Mouse (Mus musculus): ENCODE measurements at regions not wholly inside any gene's neighbourhood (a gene's known extent, or its start where the extent isn't known, plus 50 kb on each side); places are given as distances from the start of the nearest gene placed in this dataset.
"Not testable (repeated sequence)": the region's sequence is repeated elsewhere in the genome, so short reads cannot be mapped to it uniquely, and the experiment has no call there.

DNA sequence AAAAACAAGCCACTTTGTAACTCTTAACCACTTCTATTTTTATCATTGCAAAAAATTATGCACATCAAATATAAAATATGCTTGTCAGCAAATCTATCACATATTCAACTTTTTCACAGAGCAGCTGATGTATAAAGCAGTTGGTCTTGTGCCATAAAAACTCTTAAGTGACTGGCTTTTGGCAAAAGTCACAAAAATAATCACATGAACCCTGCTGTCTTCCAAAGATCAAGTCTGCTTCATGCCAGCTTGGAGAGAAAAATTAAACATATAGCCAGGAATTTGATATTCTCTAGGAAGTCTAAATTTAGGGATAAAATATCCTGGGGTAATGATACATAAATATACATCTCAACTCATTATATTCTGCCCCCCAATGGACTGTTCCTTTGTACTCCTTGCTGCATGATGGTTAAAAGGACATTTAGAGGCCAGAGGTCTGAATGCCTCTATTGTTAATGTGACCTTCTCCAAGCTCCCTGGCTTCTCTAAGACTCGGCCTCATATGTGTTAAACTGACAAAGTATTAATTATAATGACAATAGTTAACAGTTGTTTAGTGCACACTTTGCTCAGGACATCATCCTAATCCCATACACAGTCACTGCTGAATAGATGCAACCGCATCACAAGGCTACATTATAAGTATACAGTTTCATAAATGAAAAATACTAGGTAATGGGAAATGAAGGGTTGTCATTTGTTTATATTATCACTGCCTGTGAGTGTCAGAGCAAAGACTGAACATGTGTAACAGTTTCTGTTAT lies 422.9 kb upstream of the Hs3st1 start:
- DNase-seq, result no peak

DNA sequence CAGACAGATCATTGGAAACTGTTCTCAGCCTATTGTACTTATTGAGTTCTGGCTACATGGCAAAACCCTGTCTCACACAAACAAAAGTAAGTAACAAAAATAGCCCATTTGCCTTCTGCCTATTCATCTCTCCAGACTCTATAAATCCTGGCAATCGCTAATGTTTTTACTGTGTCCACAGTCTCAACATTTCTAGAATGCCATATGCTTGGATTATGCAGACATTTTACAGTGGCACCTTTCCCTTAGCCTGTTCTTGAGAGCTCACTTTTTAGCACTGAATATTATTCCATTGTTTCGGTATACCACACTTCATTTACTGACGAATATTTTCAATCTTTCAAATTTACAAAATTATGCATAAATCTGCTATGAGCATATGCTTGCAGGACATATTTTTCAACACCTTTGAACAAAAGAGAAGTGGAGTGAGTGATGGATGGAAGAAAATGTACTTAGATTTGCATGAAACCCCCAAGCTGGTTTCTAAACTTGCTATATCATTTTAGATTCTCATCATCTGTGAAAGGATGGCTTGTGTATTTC lies 381.5 kb upstream of the Hs3st1 start:
- DNase-seq, result no peak

DNA sequence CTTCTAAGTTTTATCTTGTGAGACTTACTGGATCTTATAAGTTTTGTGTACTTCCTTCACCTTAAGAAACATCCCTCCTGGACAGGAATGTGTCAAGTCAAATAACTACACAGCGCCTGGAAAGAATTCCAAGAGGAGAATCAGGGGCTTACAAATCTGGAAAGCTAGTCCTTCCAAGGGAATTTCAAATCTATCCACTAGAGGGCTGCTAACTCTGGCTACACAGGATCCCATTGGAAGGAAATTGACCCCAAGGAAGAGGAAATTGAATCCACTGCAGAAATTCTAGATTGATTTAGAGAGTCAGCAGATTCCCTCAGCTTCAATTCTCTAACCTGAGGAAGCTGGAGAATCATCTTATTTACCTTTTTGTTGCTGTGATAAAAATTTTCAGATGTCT lies 369.1 kb upstream of the Hs3st1 start:
- DNase-seq, result no peak

DNA sequence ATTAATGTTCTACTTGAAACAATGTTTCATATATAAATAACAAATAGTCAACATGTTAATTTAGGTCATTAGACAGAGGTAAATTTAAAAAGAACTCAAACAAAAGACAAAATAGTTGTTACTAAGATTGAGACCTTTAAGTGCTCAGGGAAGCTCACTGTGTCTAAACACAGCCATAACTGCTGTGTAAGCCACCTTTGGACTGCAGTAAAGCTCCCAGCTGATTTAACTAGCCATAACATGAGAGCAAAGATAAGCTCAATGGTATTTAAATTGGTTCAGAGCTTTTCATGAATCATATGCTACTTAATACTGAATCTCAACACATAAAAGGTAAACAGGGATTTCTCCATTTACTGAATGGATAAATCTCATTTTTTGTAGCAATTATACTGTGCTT lies 361.6 kb upstream of the Hs3st1 start:
- no peak for DNase-seq

DNA sequence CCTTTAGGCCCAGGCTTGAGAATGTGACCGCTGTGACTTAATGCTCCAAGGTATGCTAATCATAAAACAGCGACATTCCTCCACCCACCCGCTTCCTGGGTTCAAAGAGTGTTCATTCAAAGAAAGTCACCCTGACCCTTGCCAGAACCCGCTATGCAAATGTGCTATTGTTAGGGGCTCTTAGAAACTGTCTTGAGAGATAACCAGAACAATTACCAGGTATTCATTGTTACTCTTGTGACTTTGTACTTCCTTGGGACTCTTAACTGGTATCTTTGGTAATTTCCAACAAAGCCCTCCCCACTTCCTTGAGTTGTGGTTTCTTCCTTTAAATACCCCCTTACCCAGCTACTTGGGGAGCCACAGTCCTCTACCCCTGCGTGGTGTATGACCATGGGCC lies 334.3 kb upstream of the Hs3st1 start:
- not testable (repeated sequence) for DNase-seq

DNA sequence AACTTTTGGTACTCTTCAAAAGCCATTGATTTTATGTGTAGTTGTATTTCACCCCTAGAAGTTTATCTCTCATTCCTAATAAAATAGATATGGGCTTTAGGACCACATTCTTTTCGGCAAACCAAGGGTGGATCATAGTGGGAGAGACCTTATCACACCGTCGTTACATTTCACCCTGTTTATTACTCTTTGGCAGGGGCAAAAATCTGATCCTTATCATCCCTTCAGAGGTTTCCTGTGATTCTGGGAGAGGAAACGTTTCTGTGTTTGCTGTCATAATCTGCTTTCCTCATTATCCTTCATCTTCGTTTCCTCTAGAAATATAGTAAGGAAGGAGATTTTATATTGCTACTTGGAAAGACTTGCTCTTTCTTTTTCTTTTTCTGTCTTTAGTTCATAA lies 290.0 kb upstream of the Hs3st1 start:
- no peak for DNase-seq

DNA sequence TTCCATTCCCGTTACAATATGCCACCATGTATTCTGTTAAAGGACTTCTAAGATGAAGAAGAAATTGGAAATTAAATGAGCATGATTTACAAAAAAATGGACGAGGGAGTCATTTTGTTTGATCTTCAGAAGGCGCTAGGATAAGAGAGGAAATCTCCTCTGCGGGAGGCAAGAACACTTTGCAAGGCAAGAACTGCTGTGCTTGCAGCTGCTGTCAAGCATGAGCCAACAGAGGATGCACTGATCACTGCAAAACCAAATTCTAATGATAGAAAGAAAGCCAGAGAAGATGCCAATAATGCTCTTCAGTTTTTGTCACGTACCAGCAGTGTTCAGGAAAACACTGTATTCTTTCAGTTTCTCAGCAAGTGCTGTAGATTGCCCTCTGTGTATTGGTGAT lies 279.2 kb upstream of the Hs3st1 start:
- DNase-seq, result no peak

DNA sequence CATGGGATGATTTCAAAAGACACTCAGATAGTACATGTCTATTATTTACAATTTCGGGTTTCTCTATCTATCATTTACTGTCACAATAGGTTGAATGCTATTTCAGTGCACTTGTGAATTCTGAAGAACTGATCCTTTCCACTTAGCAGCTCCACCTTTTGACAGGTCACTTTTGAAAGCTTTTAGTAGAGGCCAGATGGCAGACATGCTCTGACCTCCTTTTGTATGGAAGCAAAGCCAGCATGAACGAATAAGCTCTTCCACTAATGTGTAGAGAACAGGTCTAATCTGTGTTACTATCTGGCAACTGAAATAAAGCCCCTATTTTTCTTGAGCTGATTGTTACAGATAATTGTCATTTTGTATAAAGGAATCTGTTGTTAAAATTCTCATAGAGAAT lies 278.4 kb upstream of the Hs3st1 start:
- no peak for DNase-seq

DNA sequence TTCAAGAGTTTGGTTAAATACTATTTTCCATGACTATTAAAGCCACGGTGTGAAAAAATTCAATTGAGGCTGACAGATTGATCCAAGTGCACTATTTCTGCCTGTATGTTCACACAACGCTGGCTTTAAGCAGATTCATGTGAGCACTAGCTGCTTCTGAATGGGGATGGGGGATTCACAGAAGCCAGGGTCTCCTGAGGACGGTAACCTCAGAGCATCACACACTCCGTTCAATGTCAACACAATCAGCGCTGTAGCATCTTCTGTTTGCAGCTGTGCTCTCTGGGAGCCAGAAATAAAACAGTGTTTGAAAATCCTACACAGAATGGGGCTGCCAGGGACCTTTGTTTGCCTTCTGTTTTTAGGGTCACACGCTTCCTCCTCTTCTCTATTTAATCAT lies 275.0 kb upstream of the Hs3st1 start:
- no peak for DNase-seq

DNA sequence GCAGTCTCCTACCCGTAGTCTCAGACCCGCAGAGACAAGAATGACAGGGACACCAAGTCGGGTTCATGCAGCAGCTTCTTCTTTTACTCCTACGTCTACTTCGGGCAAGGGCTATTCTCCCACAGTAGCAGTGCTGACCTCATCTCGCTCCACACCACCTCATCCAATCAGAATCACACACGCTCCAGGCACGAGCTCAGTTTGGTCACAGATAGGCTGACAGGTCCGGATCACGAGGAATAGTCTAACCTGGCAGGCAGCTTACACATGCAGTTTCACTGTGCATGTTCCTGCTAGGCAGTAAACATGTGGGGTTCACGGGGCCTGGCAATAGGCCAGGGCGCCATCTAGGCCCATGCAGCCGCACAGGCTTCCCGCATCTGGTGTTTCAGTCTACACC lies 260.7 kb upstream of the Hs3st1 start:
- DNase-seq, result no peak

DNA sequence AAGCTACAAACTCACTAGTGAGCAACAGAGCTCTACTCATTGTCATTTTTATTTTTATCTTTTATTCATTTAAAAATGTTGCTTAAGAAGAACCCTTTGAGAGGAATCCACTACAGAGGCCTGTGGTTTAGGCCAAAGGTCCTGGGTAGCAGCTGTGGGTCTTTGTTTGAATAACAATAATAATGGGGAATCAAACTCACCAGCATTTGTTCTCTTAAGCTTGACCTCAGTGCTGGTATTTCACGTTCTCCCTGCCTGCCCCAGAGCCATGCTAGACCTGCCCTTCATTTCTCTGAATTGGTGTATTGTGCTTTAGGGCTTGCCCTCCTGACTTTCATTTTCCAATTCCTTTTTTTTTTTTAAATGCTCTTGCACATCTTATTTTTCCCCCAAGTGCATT lies 232.8 kb upstream of the Hs3st1 start:
- no peak for DNase-seq

DNA sequence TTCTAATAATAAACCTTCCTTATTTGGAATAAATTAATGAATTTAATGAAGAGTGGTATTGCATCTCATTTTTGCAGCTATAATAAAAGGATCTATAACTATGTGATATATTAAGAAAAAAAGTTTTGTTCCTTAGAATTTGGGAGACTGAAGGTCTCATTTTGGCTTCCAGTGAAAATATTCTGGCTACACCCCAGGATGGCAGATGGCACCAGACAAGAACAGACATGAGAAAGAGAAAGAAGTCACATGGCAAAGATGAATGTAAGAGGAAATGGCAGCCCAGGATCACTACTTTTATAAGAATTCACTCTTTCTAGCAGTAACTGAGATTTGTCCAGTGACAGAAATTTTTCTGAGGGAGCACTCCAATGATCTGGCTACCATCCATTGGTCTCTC lies 209.1 kb upstream of the Hs3st1 start:
- no peak for DNase-seq

DNA sequence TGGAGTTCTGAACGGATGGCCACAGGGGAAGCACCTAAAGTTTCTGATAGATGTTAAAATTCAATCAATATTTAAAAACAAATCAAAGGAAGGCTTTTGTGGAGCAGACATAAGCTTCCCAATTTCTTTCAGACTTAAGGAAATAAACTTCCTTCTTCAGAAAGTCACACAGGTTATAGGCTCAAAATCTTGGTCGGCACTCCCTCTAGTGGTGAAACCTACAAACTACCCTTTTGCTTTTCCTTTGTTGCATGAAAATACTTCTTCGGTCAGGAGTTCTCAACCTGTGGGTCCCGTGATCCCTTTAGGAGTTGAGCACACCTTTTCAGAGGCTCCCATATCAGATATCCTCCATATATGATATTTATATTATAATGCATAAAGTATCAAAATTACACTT lies 205.7 kb upstream of the Hs3st1 start:
- peak; percentile 17 for DNase-seq

DNA sequence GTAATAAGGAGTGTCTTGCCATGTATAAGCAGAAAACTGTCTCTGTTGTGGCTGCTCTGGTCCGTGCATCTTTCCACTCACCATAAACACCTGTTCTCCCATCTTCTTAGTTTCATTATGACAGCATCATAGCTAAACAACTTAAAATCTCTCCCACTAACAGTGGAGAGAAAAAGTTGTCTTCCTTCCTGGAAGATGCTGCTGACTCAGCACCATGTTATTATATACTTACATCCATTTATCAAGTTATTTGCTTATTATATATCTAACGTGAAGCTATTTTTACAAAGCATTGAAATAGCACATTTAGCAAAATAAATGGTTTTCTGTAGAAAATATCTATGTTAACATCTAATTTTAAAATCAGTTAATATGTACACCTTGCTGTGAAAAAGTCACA lies 180.3 kb upstream of the Hs3st1 start:
- DNase-seq, result no peak

DNA sequence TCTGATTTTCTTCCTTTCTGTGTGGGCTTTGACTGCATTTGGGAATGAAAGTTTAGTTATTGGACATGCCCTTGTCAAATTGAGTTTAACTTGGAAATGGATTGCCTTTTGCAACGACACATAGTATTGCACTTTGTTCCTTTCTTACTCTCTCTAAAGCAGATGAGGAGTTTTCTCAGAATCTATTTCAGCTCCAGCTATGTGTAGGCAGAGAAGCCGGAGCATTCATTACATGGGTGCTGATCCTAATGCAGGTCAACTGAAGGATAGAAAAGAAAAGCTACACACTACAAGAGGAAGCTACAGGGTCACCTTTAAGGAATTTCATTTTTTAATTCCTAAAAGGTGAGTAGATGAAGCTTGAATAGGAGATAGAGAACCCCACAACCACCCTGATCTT lies 176.6 kb upstream of the Hs3st1 start:
- DNase-seq, result no peak

DNA sequence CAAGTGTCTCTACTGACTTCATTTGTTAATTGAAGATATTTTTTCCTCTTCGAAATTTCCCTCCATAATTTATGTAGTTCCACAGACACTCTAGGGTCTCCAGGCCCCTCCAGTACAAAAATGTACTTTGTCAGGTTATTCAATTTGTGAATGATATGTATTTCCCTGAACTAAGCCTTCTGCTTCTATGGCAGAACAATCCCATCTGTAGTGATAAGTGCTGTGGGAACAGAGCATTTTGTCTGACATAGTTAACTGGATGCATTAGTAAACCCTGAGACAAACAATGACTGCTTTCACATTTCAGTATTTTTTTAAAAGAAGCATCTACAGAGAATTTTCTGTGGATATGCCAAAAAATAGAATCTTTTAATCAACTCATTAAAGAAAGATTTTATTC lies 154.1 kb upstream of the Hs3st1 start:
- DNase-seq, result no peak

DNA sequence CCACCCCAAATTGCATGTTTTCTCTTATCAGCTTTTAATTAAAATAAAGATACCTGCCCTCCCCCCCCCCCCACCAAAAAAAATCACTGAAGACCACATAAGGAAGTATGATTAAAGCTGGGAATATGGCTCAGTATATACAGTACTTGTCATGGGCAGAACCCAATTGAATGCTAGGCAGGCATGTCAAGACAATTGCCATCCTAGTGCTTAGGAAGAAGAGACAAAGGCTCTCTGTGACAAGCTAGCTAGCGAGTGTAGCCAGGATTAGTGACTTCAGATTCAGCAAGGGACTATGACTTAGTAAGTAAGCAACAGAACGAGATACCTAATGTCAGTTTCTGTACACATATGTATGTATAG lies 116.4 kb upstream of the Hs3st1 start:
- no peak for DNase-seq

DNA sequence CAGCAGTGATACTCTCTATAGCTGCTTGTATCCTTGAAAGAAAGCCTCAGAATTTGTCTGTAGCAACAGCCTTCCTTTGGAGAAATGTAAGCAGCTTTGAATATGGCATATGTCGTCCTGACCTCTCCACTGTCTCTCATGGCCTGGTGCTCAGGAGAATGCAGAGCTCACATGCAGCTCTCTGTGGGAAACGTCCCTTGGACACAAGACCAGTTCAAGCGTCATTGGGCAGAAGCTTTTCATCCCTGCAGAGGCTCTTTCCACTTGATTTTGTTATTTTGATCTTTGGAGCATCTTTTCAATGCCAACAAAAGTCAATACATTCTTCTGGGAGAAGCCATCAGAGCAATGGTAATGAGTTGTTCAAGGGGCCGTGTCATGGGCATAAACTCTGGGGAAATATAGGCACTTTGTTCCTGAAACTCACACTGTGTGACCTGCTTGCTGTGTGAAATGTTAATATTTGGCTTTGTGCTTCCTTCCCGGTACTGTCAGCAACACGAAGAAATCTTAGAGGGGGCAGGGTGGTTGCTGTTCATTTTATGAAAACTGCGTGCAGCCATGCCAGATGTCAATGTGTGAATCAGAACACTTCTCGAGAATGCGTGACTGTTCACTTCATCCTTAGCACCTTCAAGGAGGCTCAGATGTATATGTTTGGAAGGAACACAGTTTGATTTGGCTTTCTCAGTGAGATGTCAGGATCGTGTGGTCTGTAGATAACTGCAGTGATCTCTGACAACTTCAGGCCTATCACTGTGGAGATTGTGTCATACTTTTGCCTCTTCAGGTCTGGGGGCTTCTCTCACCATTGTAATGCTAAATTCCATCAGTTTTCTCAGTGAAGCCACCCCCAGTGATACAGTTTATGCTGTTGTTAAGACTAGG lies 115.8 kb upstream of the Hs3st1 start:
- DNase-seq, result no peak

DNA sequence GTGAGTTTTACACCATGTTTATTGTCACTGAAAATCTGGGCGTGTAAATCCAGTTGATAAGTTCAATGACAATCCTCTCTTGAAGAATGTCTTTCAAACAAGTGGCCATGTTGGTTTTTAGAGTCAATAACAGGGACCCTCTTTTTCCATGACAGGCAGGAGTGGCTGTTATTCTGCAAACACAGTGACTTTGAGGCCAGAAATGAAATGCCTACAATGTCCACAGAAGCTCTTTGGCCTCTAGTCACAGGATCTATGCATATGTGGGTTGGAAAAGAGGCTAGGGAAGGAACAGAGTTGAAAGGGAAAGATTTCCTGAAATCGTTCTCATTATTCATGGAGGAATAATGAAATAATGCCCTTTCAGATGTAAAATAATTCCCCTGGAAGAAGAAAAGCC lies 101.9 kb upstream of the Hs3st1 start:
- no peak for DNase-seq

DNA sequence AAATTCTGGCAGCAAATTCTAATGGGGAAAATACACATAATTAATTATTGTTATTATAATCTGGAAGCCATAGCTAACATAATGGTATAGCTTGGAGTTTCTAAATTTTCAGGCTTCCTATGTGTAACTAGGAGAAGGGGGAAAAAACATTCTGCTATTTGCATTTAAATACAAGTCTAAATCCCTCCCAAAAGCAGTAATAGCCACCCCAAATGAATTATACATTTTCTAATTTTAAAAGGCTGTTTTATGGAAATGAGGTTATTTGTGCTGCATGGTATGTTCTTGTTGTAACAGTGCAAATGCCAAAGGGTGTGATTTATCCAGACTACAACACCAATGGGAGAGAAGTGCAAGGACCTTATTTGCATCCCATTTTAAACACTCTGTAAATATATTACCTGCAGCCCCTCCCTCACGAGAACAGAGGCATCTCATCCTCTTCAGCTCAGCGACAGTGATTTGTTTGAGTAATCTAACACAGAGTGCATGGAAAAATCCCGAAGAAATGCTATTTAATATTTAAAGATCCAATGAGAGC lies 101.4 kb upstream of the Hs3st1 start:
- no peak for DNase-seq

DNA sequence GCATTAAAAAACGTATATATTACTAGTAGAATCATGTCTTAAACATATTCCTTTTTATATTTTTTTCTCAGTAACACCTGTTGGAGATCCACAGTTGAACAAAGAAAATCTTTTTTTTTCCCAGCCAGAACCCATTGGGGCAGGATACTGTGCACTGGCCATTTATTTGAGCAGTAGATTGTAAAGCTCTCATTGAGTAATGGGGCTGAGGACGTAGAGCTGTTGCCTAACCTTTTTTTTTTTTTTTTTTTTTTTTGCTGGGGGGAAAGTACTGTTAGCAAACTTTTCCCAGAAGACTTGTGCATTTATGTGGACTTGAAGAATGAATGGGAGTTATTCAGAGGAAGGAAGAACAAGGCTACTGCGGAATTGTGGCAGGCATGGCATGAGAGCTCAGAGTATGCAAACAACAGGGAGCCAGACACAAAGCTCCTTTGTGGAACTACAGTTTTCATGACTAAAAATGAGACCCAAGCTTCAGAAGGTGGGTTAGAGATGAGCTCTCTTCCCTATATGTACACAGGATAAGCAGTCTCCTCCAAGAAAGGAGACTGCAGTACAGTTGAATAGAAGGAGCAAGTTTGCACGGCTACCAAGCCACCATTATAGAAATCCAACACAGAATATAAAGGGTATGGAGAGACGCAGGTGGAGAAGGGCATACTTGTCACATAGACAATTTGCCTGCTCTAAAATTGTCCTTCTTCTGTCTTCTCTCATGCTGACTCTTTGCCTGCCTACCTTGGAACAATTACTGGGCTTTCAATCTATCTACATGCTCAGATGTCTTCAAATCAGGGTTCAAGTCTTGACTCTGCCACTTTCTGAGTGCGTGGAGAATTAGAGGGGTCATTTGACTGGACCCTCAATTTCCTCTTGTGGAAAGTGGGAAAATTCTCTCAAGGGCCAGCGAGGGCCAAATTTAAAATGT lies 100.7 kb upstream of the Hs3st1 start:
- no peak for DNase-seq

DNA sequence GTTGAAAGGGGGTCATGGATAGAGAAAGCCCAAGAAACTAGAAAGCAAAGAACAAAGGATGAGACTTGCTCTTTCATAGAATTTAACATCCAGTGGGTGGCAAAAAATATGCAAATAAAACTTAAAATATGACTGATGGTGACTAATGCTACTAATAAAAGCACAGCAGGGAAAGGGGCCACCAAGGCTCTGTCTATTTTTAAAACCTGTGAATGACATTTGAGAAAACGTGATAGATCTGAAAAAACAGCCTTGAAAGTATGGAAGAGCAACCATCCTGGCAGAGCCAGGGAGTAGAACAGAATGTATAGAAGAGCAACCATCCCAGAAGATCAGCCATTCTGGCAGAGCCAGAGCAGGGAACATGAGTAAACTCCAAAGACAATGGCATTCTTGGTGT lies 91.9 kb upstream of the Hs3st1 start:
- no peak for DNase-seq
